Mouse (Mus musculus): ENCODE data around the gene Slfn5.

- TF ChIP-seq CTCF (IDR thresholded peaks at IDR 0.05; ENCODE audit: low read depth) (no peak), EP300 (IDR thresholded peaks at IDR 0.05; ENCODE audit: low read depth) (no peak)
These were observed 40.5 kb downstream of the Slfn5 start, which contains the start of gene Slfn9 for GRCm38 (mm10) chr11:82991469-82992166.

All from liver, postnatal 0 days (tissue).